Mouse (Mus musculus) embryo, embryonic 11.5 days (tissue): ENCODE data around the gene Traf5.

ENCODE experiments used
- DNase-seq: peaks from one replicate; pipeline ENCODE4 v3.0.0-alpha.2; 2012; ENCODE audit warnings: low read depth, low spot score

Traf5 gene

DNA sequence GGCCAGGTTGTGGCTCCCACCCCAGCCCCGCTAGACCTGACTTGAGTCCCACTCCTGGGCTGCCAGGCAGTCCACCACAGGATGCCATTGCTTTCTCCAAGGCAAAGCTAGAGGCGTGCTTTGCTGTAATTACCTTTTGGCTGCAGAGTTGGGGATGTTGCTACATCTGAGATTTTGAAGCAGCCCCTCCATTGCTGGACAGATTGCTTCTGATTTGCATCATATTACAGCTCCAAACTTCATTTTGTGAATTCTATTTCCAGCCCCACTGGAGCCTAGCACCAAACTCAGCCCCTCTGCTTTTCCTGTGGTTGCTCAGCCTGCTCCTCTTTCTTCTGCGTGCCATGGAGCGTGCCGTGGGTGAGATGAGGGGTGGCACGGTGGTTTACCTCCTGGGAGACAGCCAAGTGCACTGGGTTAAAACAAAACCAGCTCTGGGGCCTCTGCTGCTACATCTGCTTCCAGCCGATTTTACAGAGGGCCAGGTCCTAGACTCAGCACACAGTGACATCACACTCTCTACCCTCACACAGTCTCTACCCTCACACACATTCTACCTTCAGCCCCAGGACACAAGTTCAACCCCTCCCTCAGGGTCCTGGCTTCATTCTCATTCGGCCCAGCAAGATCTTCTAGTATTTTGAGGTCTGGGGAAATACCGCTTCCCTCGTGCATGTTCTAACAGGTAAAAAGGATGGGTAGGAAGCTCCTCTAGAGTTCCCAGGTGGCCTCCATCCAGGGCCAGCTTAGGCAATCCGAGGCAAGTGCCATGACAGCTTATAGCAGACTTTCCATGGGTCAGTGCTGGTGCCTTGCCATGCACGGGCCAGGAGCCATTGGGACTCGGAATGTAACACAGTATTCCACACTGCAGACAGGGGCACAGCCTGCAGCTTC lies 117.6 kb downstream of the Traf5 start:
- DNase-seq: no peak

DNA sequence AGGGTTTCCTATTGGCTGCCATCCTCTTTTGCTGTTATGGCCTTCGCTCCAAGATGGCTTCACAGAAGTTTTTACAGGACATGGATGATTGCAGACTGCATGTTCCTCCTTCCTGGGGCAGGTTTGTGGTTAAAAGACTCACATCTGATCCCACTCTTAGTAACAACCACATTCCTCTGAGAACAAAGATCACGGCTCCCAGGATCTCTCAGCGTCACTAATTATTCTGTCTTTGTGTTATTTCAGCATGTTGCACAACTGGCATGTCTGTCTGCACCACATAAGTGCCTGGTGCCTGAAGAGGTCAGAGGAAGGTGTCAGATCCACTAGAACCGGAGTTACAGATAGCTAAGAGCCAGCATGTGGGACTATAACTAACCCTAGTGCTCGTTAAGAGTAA lies 122.4 kb downstream of the Traf5 start:
- no peak for DNase-seq

DNA sequence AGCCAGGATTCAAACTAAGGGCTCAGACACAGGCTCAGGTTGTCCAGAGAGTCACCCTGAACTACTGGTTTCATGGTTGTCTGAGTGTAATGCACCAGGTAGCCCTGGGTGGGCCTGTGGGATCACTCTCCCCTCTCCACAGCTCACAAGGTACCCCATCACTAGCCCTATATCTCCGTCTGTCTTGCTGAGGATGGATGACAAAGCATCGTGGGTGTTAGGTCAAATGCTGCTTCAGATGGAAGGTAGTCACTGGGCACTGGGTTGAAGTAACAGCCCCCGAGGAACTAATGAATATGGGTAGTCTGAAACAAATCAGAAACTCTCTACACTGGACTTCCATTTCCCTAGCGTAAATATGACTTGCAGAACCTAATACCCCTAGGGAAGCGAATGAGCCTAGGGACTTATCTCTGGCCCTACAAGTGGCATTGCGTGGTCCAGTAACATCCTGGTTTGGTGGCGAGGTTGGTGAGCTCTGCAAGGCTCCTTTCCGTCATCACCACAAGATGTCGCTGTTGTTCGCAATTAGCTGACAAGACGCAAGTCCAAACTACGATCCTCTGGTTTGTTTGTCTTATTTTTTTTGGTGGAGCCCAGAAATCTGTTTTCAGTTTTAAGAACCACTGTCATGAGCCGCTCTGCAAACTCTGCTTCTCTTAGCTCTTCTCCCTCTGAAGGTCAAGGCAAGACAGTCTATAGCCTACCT lies 127.4 kb downstream of the Traf5 start:
- DNase-seq: peak; percentile 78

DNA sequence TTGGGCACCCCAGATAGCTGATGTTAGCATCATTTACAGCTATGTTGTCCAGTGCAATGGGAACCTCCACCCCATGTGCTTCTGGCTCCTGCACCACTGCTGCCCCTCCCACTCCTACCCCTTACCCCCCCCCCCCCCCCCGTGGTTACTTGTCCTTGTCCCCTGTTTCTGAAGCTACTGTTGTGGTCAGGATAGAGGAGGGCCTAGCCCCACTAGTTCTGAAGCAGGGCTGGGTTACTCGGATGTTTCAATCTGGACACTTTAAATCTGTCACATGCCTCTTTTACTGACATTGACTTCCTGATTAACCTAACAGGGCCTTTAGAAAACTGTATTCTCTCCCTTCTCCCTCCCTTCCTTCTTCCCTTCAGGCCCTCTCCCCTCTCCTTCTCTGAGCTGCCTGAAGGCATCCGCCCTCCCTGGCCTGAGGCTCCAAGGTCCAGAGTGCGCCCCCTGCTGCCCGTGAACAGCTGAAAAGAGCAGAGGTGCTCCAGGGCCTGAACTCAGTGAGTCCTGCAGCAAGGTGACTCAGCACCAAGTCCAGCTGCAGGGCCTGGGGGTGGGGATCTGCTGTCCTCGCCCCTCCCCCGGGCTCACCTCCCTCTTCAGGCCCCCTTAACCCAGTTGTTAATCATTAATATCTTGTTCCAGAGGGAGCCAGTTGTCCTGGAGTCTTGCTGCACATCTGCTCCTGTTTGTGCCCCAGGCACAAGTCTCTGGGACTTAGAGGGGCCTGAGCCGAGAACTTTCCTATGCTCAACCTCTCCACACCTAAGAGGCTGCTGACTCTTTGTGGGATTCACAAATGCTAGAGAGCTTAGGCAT lies 128.2 kb downstream of the Traf5 start:
- peak; percentile 70 for DNase-seq

- no peak for DNase-seq
Measured at GRCm38 (mm10) chr1:191963413-191963812, 128.9 kb downstream of the Traf5 start.

DNA sequence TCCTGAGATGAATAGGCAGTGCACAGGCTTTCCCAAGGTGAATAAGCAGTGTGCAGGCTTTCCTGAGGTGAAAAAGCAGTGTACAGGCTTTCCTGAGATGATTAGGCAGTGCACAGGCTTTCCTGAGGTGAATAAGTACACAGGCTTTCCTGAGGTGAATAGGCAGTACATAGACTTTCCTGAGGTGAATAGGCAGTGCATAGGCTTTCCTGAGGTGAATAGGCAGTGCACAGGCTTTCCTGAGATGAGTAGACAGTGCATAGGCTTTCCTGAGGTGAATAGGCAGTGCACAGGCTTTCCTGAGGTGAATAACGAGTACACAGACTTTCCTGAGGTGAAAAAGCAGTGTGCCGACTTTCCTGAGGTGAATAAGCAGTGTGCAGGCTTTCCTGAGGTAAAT lies 131.4 kb downstream of the Traf5 start:
- no peak for DNase-seq

DNA sequence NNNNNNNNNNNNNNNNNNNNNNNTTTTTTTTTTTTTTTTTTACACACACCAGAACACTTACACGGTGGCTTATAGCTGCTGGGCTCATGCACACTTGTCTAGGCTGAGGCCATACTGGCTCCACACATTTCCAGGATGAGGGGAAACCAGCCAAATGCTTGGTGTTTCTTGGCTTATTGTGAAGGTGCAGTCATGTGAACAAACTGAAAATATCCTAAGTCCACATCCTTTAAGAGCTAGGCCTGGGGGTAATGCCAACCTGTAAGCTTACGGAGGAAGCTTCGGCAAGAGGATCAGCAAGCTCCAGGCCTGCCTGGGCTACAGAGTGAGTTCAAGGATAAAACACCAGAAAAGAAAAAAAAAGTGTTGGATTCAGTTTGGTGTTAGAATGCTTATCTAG lies 135.0 kb downstream of the Traf5 start:
- DNase-seq: no peak

- DNase-seq: no peak
Measured at GRCm38 (mm10) chr1:191956871-191957270, 135.5 kb downstream of the Traf5 start.

DNA sequence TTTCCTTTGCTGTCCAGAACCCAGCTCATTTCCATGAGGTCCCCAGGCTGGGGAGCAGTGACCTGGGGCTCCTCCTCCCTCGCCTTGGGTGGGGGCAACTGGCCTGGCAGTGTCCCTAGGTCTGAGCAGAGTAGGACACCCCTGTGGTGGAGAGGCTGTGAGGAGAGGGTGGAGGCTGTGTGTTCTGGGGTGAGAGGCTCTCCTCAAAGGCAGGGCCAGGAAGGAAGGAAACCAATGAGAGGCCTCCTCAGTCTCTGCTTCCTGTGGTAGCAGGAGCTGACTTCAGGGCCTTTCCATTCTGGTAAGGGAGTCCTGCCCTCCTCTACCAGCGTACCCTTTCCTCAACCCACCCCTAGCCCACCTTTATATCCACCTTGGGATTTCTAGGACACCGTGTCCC lies 136.1 kb downstream of the Traf5 start:
- no peak for DNase-seq

- no peak for DNase-seq
Measured at GRCm38 (mm10) chr1:191955101-191955500, 137.3 kb downstream of the Traf5 start.

DNA sequence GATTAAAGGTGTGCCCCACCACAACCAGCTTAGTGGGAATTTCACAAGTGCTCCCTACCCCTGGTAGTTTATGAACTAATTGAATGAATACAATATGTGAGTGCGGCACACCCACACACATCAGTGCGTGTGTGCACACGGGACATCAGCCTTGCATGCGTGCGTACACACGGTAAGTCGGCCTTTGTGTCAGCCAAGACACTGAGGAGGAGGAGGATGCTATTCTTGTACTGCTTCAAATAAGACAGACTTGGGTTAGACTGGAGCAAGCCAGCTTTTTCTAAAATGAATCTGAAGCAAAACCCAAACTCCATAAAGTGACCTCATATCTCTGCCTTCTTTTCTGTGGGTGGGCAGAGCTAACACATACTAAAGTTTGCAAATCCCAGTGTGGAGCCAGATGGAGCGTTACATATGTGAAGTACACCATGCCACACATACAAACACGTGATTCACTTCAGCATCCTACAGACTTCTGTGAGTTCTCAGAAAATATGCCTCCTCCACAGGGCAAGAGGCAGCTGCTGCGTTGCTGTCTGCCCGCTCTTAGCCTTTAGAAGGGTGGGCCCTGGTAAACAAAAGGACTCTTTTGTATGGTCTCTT lies 139.5 kb downstream of the Traf5 start:
- DNase-seq: no peak

GRCm38 (mm10) chr1:191950611-191951010 lies 141.7 kb downstream of the Traf5 start:
- DNase-seq: no peak

DNA sequence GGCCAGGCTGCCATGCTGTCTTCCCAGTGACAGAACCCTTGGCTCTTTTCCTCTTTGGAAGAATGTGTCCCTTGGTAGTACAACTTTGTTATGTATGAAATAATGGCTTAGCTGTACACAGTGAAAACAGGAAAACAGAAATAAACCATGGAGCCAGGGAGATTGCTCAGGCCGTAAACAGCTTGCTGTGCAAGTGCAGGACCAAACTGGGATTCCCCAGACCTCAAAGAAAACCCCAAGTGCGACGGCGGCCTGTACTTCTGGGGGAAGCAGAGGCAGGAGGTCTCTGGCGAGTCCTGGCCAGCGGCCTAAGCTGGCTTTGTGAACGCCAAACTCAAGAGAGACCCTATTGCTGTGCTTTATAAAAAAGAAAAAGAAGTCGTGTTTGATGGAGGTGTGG lies 143.8 kb downstream of the Traf5 start:
- DNase-seq: no peak

GRCm38 (mm10) chr1:191947796-191948195 lies 144.6 kb downstream of the Traf5 start:
- no peak for DNase-seq
